Mouse (Mus musculus): ENCODE data around the gene Hnrnpc.

DNA sequence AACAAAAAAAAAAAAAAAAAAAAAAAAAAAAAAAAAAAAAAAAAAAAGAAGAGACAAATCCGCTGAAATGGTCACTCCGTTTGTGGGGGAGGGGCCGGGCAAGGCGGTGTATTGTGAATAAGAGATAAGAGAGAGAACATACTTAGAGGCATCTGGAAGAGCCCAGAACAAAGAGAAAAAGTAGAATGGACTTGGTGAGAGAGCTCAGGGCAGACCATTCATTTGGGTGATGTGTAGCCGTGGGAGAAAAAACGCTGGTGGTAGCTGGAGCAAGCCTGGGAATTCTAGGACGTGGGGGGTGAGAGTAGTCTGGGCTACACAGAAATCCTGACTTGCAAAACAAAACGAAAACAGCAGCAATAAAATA is 14.6 kb upstream of the Hnrnpc start:
- TF ChIP-seq POLR2A (IDR thresholded peaks at IDR 0.05; ENCODE audit: borderline replicate concordance, low read depth, low read length) (no peak), CTCF (IDR thresholded peaks at IDR 0.05; ENCODE audit: low read depth, low read length) (no peak)

Data from bone marrow macrophage, adult 2 months (primary cell).